Mouse (Mus musculus): Measurements from ENCODE around the gene Tacr2.

- TF ChIP-seq POLR2A (IDR thresholded peaks at IDR 0.05; ENCODE audit: low read depth, low read length) = no peak
- no peak for TF ChIP-seq CTCF (conservative IDR thresholded peaks at IDR 0.05; ENCODE audit: insufficient read depth, insufficient read length, low read depth, low read length)
Observed at GRCm38 (mm10) chr10:62211310-62211709, 40.9 kb upstream of the Tacr2 start.
